Mouse (Mus musculus) T-helper 17 cell (primary cell): ENCODE data around the gene Prelid1.

Source experiments
- in situ Hi-C, 2 experiments: fragments of 300-600 bp; cut with MboI, MseI; formaldehyde crosslinking; loops; 1 replicate in 1 of 2; 2 replicates in 1 of 2; pipeline ENCODE4 v1.15.1; 2025; ENCODE audit warnings: high pct_unique_total_duplicates in 2 of 2

Gene Prelid1

GRCm38 (mm10) chr13:55319931-55320533 is at the start of gene Prelid1:
Gene Prelid1, plus strand, starts transcription at chr13:55320500.
- in situ Hi-C loops = no loop called here

DNA sequence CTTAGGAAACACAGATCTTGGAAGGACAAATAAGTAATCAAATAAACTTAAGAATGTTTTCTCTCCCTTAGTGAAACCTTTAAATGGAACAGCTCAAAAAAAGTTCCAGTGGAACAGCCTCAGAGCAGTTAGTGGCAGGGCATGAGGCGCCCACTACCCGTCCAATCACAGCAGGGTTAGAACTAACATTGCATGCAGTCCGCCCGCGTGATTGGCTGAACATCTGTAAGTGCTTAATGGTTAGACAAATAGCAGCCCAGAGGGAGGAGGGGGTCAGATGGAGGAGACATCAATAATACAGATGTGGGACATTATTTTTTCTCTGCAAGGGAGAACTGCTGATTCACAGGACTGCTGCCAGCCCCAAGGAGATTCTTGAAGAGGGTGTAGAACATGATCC is 43.1 kb upstream of the Prelid1 start:
- in situ Hi-C loops = no loop called here

DNA sequence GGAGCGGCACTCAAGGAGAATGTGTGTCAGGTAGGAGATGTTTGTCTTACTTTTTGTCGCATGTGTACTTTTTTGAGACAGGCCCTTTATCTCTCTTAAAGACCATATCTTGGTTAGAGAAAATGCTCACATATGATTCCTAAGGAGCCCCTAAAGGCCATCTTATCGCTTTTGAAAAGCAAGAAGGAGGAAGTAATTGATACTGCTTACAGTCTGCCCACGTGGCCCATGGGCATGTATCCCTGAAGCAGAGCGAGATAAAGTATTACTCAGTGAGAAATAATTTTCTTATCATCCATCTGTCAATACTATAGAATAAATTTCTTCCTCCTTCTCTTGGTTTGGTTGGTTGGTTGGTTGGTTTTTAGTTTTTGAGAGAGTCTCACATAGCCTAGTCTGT is 42.7 kb upstream of the Prelid1 start:
- in situ Hi-C loops = no loop called here

DNA sequence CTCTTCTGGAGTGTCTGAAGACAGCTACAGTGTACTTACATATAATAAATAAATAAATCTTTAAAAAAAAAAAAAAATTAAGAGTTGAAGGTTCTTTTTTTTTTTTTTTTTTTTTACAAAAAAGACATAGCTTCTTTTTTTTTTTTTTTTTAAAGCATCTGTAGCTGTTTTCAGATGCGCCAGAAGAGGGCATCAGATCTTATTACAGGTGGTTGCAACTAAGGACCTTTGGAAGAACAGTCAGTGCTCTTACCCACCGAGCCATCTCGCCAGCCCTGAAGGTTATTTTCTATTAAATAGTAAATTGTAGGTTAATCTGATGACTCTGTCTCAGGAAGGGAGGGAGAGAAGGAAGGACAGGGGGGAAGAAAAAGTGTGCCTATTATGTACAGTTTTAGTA is 31.4 kb upstream of the Prelid1 start:
- in situ Hi-C loops = no loop called here

- in situ Hi-C loops = loop anchor here in 1 of 2 experiments (5.0 kb wide), 1 partner anchor 54 kb away; no protein-coding TSS in a partner anchor
Measured at GRCm38 (mm10) chr13:55296760-55297159, 23.5 kb upstream of the Prelid1 start.

- in situ Hi-C loops = no loop called here
Measured at GRCm38 (mm10) chr13:55300913-55301312, 19.4 kb upstream of the Prelid1 start.

GRCm38 (mm10) chr13:55312028-55312630 is 8.2 kb upstream of the Prelid1 start:
- in situ Hi-C loops = no loop called here

DNA sequence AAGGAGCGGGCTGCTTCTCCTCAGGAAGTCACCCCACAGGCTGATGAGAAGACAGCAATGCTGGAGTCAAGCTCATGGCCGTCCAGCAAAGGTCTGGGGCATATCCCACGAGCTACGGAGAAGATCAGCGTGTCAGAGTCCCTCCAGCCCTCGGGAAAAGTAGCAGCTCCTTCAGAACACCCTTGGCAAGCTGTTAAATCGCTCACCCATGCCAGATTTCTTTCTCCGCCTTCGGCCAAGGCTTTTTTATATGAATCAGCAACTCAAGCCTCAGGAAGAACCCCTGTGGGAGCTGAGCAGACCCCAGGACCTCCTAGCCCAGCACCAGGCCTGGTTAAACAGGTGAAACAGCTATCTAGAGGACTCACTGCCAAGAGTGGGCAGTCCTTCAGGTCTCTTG is 7.2 kb upstream of the Prelid1 start:
- in situ Hi-C loops = no loop called here

GRCm38 (mm10) chr13:55314891-55315412 is 5.3 kb upstream of the Prelid1 start:
- in situ Hi-C loops = no loop called here

GRCm38 (mm10) chr13:55318351-55318750 is 1.9 kb upstream of the Prelid1 start:
- in situ Hi-C loops = no loop called here

GRCm38 (mm10) chr13:55321434-55322129 is 1.3 kb downstream of the Prelid1 start, which contains the start of gene Rab24:
Gene Rab24, minus strand, starts transcription at chr13:55321946.
- in situ Hi-C loops = no loop called here

- in situ Hi-C loops = no loop called here
Measured at GRCm38 (mm10) chr13:55322130-55322825, 2.0 kb downstream of the Prelid1 start.

GRCm38 (mm10) chr13:55325596-55325995 is 5.3 kb downstream of the Prelid1 start:
- in situ Hi-C loops = no loop called here

DNA sequence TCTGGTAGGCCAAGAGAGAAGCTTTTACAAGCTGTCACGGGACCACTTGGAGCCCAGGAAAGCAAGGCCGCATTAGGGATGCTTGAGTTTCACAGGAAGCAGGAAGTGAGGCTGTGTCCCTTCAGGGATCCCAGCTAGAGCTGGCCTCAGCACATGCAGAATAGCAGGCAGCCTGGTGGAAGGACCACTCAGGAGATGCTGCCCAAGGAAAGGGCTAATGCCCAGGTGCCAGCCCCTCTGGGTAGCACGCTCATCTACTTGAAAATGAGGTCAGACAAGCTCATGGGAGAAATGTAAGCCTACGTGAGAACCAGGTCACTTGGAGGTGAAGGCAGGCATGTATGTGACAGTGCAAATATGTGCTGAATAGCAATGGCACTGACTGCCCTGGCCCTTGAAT is 6.9 kb downstream of the Prelid1 start:
- in situ Hi-C loops = no loop called here

GRCm38 (mm10) chr13:55327633-55328032 is 7.3 kb downstream of the Prelid1 start:
- in situ Hi-C loops = no loop called here

GRCm38 (mm10) chr13:55328171-55328570 is 7.9 kb downstream of the Prelid1 start:
- in situ Hi-C loops = no loop called here

- in situ Hi-C loops = no loop called here
Measured at GRCm38 (mm10) chr13:55328641-55329040, 8.3 kb downstream of the Prelid1 start.

- in situ Hi-C loops = no loop called here
Measured at GRCm38 (mm10) chr13:55329109-55329682, 8.9 kb downstream of the Prelid1 start.

DNA sequence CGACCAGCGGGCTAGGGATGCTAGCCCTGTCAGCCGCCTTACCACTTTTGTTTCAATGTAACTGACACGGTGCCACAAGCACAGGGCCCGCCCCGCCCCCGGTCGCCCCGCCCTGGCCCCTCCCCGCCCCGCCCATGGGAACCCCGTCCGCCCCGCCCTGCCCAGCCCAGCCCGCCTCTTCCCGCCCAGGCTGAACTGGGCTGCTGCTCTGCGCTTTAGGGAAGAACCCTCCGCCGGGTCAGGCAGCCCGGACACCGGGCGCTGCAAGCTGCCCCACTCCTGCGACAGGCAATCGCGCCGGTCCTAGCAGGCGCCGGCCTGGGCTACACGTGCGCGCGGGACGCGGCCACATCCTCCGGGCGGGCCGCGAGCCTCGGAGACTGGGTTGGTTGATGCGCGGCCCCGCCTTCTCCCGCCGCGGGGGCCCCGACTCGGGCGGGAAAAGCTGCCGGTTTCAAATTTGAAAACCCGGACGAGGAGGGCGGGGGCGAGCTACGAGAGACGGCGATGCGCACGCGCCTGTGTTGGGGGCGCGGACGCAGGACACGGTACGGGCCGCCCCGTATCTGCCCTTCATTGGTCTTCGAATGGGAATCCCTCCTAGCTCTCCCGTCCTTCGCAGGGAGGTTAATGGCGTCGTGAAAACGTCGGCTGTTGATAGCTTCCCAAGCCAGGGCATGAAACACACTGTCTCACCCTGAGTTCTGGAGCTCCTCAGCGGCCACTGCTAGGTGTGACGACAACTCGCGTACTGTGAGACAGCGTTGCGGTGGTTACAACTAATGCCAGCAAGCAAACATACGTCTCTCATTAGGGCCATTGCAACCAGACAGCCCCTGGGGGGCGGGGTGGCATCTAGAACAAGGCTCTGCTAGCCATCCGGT is 9.6 kb downstream of the Prelid1 start, which contains the start of gene Mxd3:
Mxd3 (minus strand) TSS at position 141 of the 884 bp plus-strand sequence.
- in situ Hi-C loops = no loop called here

- in situ Hi-C loops = no loop called here
Measured at GRCm38 (mm10) chr13:55330567-55331400, 10.5 kb downstream of the Prelid1 start.
